ENCODE assay signal across 23 mouse cellular contexts in the genomic region with DNA sequence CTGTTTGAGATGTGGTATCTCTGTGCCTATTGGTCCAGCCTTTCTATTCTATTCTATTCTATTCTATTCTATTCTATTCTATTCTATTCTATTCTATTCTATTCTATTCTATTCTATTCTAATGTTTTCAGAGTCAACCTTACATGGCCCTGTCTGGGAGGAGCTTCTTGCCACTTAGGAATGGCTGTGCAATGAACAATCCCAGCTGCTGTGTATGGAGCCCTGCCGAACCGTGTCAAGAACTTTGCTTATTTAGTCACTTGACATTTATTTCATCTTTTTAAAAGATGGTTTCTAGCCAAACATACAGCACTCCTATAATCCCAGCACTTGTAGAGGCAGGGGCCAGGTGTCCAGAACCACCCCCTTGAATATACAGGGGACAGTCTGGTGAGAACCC. TPM values are rescaled to one million over a fixed set of nuclear protein-coding genes. Genes with fewer than 3 reads are reported as not detected.
"Had no signal": no experiment of that assay in that cellular context is flagged by ENCODE, and none has a peak within 500 bp of the region (broad histone marks: within the 10 kb centered on the region; RNA-seq: fewer than 3 reads in every experiment).

No protein-coding gene starts in this region.

- H3K4me1 ChIP-seq: hindbrain, embryonic 13.5 days; midbrain, embryonic 12.5 days had no signal

- DNase-seq: kidney, adult 18-20 months; layer of hippocampus, adult 9-11 months; layer of hippocampus, postnatal 36 days; retina, postnatal 1 day; right cerebral cortex, postnatal 4 days; spleen, adult 18-20 months; thymus, adult 2 months; thymus, postnatal 25 days had no signal

- H3K27ac ChIP-seq: hindbrain, embryonic 13.5 days; hindbrain, postnatal 0 days; limb, embryonic 15.5 days; liver, embryonic 12.5 days; midbrain, embryonic 12.5 days; neural tube, embryonic 13.5 days; stomach, embryonic 15.5 days had no signal

- H3K4me2 ChIP-seq: hindbrain, embryonic 13.5 days; limb, embryonic 15.5 days; liver, embryonic 12.5 days; midbrain, embryonic 12.5 days; neural tube, embryonic 13.5 days; stomach, embryonic 15.5 days had no signal

- H3K36me3 ChIP-seq: hindbrain, embryonic 13.5 days; limb, embryonic 15.5 days; liver, embryonic 12.5 days; midbrain, embryonic 12.5 days; neural tube, embryonic 13.5 days; stomach, embryonic 15.5 days had no signal

- ATAC-seq: hindbrain, postnatal 0 days; liver, embryonic 12.5 days; midbrain, embryonic 16.5 days had no signal

- H3K27me3 ChIP-seq: limb, embryonic 15.5 days; stomach, embryonic 15.5 days had no signal

- H3K9ac ChIP-seq: hindbrain, embryonic 13.5 days; limb, embryonic 15.5 days; liver, embryonic 12.5 days; midbrain, embryonic 12.5 days; neural tube, embryonic 13.5 days; stomach, embryonic 15.5 days had no signal

- H3K4me3 ChIP-seq: hindbrain, embryonic 13.5 days; limb, embryonic 15.5 days; liver, embryonic 12.5 days; midbrain, embryonic 12.5 days; neural tube, embryonic 13.5 days; stomach, embryonic 15.5 days had no signal

- H3K9me3 ChIP-seq: hindbrain, embryonic 13.5 days; limb, embryonic 15.5 days; liver, embryonic 12.5 days; midbrain, embryonic 12.5 days; neural tube, embryonic 13.5 days; stomach, embryonic 15.5 days had no signal

RNA-seq across cellular contexts. Expression of gene Tnp2, which starts 24.1 kb away (rescaled TPM):
- total RNA-seq: hindbrain, postnatal 0 days; layer of hippocampus, adult 18-20 months; layer of hippocampus, postnatal 36 days; left cerebral cortex, adult 8-10 months; left cerebral cortex, postnatal 25 days; megakaryocyte-erythroid progenitor cell, adult 5-6 weeks had no signal
- polyA plus RNA-seq: hindbrain, embryonic 13.5 days; hindbrain, postnatal 0 days; limb, embryonic 11.5 days; limb, embryonic 15.5 days; liver, embryonic 12.5 days; liver, embryonic 16.5 days; midbrain, embryonic 12.5 days; midbrain, embryonic 16.5 days; neural tube, embryonic 13.5 days; stomach, embryonic 15.5 days; urinary bladder, adult 2 months had no signal

RNA-seq across cellular contexts. Expression of gene Prm3, which starts 26.4 kb away (rescaled TPM):
- total RNA-seq: hindbrain, postnatal 0 days; layer of hippocampus, adult 18-20 months; layer of hippocampus, postnatal 36 days; left cerebral cortex, adult 8-10 months; left cerebral cortex, postnatal 25 days; megakaryocyte-erythroid progenitor cell, adult 5-6 weeks had no signal
- polyA plus RNA-seq: hindbrain, embryonic 13.5 days; hindbrain, postnatal 0 days; limb, embryonic 11.5 days; limb, embryonic 15.5 days; liver, embryonic 12.5 days; liver, embryonic 16.5 days; midbrain, embryonic 12.5 days; midbrain, embryonic 16.5 days; neural tube, embryonic 13.5 days; stomach, embryonic 15.5 days; thymus, adult 2 months; urinary bladder, adult 2 months had no signal

RNA-seq across cellular contexts. Expression of gene Prm2, which starts 31.6 kb away (rescaled TPM):
- total RNA-seq: hindbrain, postnatal 0 days; layer of hippocampus, adult 18-20 months; layer of hippocampus, postnatal 36 days; left cerebral cortex, adult 8-10 months; left cerebral cortex, postnatal 25 days; megakaryocyte-erythroid progenitor cell, adult 5-6 weeks had no signal
- polyA plus RNA-seq: hindbrain, embryonic 13.5 days; hindbrain, postnatal 0 days; limb, embryonic 11.5 days; limb, embryonic 15.5 days; liver, embryonic 12.5 days; liver, embryonic 16.5 days; midbrain, embryonic 12.5 days; midbrain, embryonic 16.5 days; neural tube, embryonic 13.5 days; stomach, embryonic 15.5 days; urinary bladder, adult 2 months had no signal

RNA-seq across cellular contexts. Expression of gene Prm1, which starts 41.3 kb away (rescaled TPM):
- total RNA-seq: hindbrain, postnatal 0 days; layer of hippocampus, adult 18-20 months; layer of hippocampus, postnatal 36 days; left cerebral cortex, adult 8-10 months; left cerebral cortex, postnatal 25 days; megakaryocyte-erythroid progenitor cell, adult 5-6 weeks had no signal
- polyA plus RNA-seq: hindbrain, embryonic 13.5 days; limb, embryonic 11.5 days; liver, embryonic 12.5 days; liver, embryonic 16.5 days; midbrain, embryonic 12.5 days; stomach, embryonic 15.5 days; urinary bladder, adult 2 months had no signal
